Mouse (Mus musculus): ENCODE results near the gene Map4k3. TPM values are rescaled to one million over a fixed set of nuclear protein-coding genes. Genes with fewer than 3 reads are reported as not detected.
"Not testable (repeated sequence)": the region's sequence is repeated elsewhere in the genome, so short reads cannot be mapped to it uniquely, and the experiment has no call there.

Gene Map4k3
- polyA plus RNA-seq, 1 experiment from 2014 or later = 13.8 TPM

- no peaks in the 10 kb centered on the region for H3K4me1 ChIP-seq (replicated peaks; ENCODE audit: control insufficient read depth, insufficient read depth, low read length)
- no peak overlapping the region for H3K9ac ChIP-seq (ENCODE audit: low read depth, low read length)
- 30% methylated on average over 8 of the region's 8 CpGs for WGBS
- H3K27me3 ChIP-seq (replicated peaks; ENCODE audit: control insufficient read depth, insufficient read depth, low read length) = no peaks in the 10 kb centered on the region
- no peak for ATAC-seq
- H3K36me3 ChIP-seq (ENCODE audit: control insufficient read depth, insufficient read depth) = no peaks in the 10 kb centered on the region
- no peaks in the 10 kb centered on the region for H3K9me3 ChIP-seq (ENCODE audit: control insufficient read depth)
- H3K4me2 ChIP-seq (replicated peaks; ENCODE audit: low read depth) = no peak overlapping the region
- no peak overlapping the region for H3K4me3 ChIP-seq (ENCODE audit: low read depth, low read length)
- no peak overlapping the region for H3K27ac ChIP-seq (ENCODE audit: low read depth, low read length)
- TF ChIP-seq CTCF (IDR thresholded peaks at IDR 0.05; ENCODE audit: low read depth) = no peak
These were observed 26.3 kb upstream of the Map4k3 start for GRCm38 (mm10) chr17:80754589-80754988.

- no peak for TF ChIP-seq CTCF (IDR thresholded peaks at IDR 0.05; ENCODE audit: low read depth)
- no peak overlapping the region for H3K4me2 ChIP-seq (replicated peaks; ENCODE audit: low read depth)
- ATAC-seq = no peak
- WGBS = 34% methylated on average over 1 of the region's 1 CpGs
- no peak overlapping the region for H3K27ac ChIP-seq (ENCODE audit: low read depth, low read length)
- no peaks in the 10 kb centered on the region for H3K9me3 ChIP-seq (ENCODE audit: control insufficient read depth)
- H3K4me3 ChIP-seq (ENCODE audit: low read depth, low read length) = no peak overlapping the region
- H3K9ac ChIP-seq (ENCODE audit: low read depth, low read length) = no peak overlapping the region
- no peaks in the 10 kb centered on the region for H3K36me3 ChIP-seq (ENCODE audit: control insufficient read depth, insufficient read depth)
- H3K27me3 ChIP-seq (replicated peaks; ENCODE audit: control insufficient read depth, insufficient read depth, low read length) = no peaks in the 10 kb centered on the region
- H3K4me1 ChIP-seq (replicated peaks; ENCODE audit: control insufficient read depth, insufficient read depth, low read length) = no peaks in the 10 kb centered on the region
These were observed 24.2 kb upstream of the Map4k3 start for GRCm38 (mm10) chr17:80752466-80752865.

- no peak overlapping the region for H3K9ac ChIP-seq (ENCODE audit: low read depth, low read length)
These were observed 11.1 kb upstream of the Map4k3 start for GRCm38 (mm10) chr17:80739421-80739820.

GRCm38 (mm10) chr17:80734700-80735099 lies 6.4 kb upstream of the Map4k3 start:
- Histone ChIP-seq H3K36me3 (ENCODE audit: control insufficient read depth, insufficient read depth) (no peaks in the 10 kb centered on the region), H3K9ac (ENCODE audit: low read depth, low read length) (no peak overlapping the region), H3K4me1 (replicated peaks; ENCODE audit: control insufficient read depth, insufficient read depth, low read length) (no peaks in the 10 kb centered on the region), H3K9me3 (ENCODE audit: control insufficient read depth) (no peaks in the 10 kb centered on the region), H3K4me2 (replicated peaks; ENCODE audit: low read depth) (no peak overlapping the region), H3K27ac (ENCODE audit: low read depth, low read length) (no peak overlapping the region), H3K4me3 (ENCODE audit: low read depth, low read length) (no peak overlapping the region), H3K27me3 (replicated peaks; ENCODE audit: control insufficient read depth, insufficient read depth, low read length) (no peaks in the 10 kb centered on the region)
- WGBS = 76% methylated on average over 6 of the region's 6 CpGs
- ATAC-seq = no peak
- TF ChIP-seq CTCF (IDR thresholded peaks at IDR 0.05; ENCODE audit: low read depth) = no peak

More at GRCm38 (mm10) chr17:80739421-80739820, 11.1 kb upstream of the Map4k3 start:
- Histone ChIP-seq H3K4me2 (replicated peaks; ENCODE audit: low read depth) (no peak overlapping the region), H3K27ac (ENCODE audit: low read depth, low read length) (no peak overlapping the region), H3K9me3 (ENCODE audit: control insufficient read depth) (no peaks in the 10 kb centered on the region), H3K36me3 (ENCODE audit: control insufficient read depth, insufficient read depth) (no peaks in the 10 kb centered on the region), H3K4me1 (replicated peaks; ENCODE audit: control insufficient read depth, insufficient read depth, low read length) (no peaks in the 10 kb centered on the region), H3K27me3 (replicated peaks; ENCODE audit: control insufficient read depth, insufficient read depth, low read length) (no peaks in the 10 kb centered on the region), H3K4me3 (ENCODE audit: low read depth, low read length) (no peak overlapping the region)
- 84% methylated on average over 5 of the region's 5 CpGs for WGBS
- TF ChIP-seq CTCF (IDR thresholded peaks at IDR 0.05; ENCODE audit: low read depth) = no peak
- ATAC-seq = no peak

- Histone ChIP-seq H3K4me1 (replicated peaks; ENCODE audit: control insufficient read depth, insufficient read depth, low read length) (no peaks in the 10 kb centered on the region; the same call in 1 of the 2 replicates), H3K36me3 (ENCODE audit: control insufficient read depth, insufficient read depth) (no peaks in the 10 kb centered on the region), H3K4me2 (replicated peaks; ENCODE audit: low read depth) (no peak overlapping the region), H3K9me3 (ENCODE audit: control insufficient read depth) (no peaks in the 10 kb centered on the region), H3K4me3 (ENCODE audit: low read depth, low read length) (no peak overlapping the region), H3K9ac (ENCODE audit: low read depth, low read length) (no peak overlapping the region), H3K27ac (ENCODE audit: low read depth, low read length) (no peak overlapping the region), H3K27me3 (replicated peaks; ENCODE audit: control insufficient read depth, insufficient read depth, low read length) (no peaks in the 10 kb centered on the region)
- no peak for ATAC-seq
- TF ChIP-seq CTCF (IDR thresholded peaks at IDR 0.05; ENCODE audit: low read depth) = no peak
- WGBS = 85% methylated on average over 12 of the region's 12 CpGs
These were observed 5.0 kb upstream of the Map4k3 start for GRCm38 (mm10) chr17:80733121-80733800.

GRCm38 (mm10) chr17:80732256-80732655 lies 4.0 kb upstream of the Map4k3 start:
- WGBS = 78% methylated on average over 4 of the region's 4 CpGs
- TF ChIP-seq CTCF (IDR thresholded peaks at IDR 0.05; ENCODE audit: low read depth) = no peak
- Histone ChIP-seq H3K4me1 (replicated peaks; ENCODE audit: control insufficient read depth, insufficient read depth, low read length) (no peaks in the 10 kb centered on the region; the same call in 1 of the 2 replicates), H3K27ac (ENCODE audit: low read depth, low read length) (no peak overlapping the region), H3K9me3 (ENCODE audit: control insufficient read depth) (no peaks in the 10 kb centered on the region), H3K36me3 (ENCODE audit: control insufficient read depth, insufficient read depth) (no peaks in the 10 kb centered on the region), H3K4me3 (ENCODE audit: low read depth, low read length) (no peak overlapping the region), H3K27me3 (replicated peaks; ENCODE audit: control insufficient read depth, insufficient read depth, low read length) (no peaks in the 10 kb centered on the region), H3K4me2 (replicated peaks; ENCODE audit: low read depth) (no peak overlapping the region), H3K9ac (ENCODE audit: low read depth, low read length) (no peak overlapping the region)
- no peak for ATAC-seq

GRCm38 (mm10) chr17:80730283-80730682 lies 2.0 kb upstream of the Map4k3 start:
- H3K27me3 ChIP-seq (replicated peaks; ENCODE audit: control insufficient read depth, insufficient read depth, low read length); H3K4me1 ChIP-seq (replicated peaks; ENCODE audit: control insufficient read depth, insufficient read depth, low read length); H3K4me2 ChIP-seq (replicated peaks; ENCODE audit: low read depth); H3K36me3 ChIP-seq (ENCODE audit: control insufficient read depth, insufficient read depth); H3K27ac ChIP-seq (ENCODE audit: low read depth, low read length); H3K9ac ChIP-seq (ENCODE audit: low read depth, low read length); ATAC-seq; H3K9me3 ChIP-seq (ENCODE audit: control insufficient read depth); H3K4me3 ChIP-seq (ENCODE audit: low read depth, low read length): not testable (repeated sequence)
- WGBS = 81% methylated on average over 6 of the region's 6 CpGs

Data from intestine, postnatal 0 days (tissue).